Mouse (Mus musculus) brain, adult 2 months (tissue): ENCODE results near the gene Il18r1.

Experiments used
- DNase-seq: peaks from one replicate; pipeline ENCODE4 v3.0.0; 2011; ENCODE audit warnings: low read depth, low spot score

Gene Il18r1

DNA sequence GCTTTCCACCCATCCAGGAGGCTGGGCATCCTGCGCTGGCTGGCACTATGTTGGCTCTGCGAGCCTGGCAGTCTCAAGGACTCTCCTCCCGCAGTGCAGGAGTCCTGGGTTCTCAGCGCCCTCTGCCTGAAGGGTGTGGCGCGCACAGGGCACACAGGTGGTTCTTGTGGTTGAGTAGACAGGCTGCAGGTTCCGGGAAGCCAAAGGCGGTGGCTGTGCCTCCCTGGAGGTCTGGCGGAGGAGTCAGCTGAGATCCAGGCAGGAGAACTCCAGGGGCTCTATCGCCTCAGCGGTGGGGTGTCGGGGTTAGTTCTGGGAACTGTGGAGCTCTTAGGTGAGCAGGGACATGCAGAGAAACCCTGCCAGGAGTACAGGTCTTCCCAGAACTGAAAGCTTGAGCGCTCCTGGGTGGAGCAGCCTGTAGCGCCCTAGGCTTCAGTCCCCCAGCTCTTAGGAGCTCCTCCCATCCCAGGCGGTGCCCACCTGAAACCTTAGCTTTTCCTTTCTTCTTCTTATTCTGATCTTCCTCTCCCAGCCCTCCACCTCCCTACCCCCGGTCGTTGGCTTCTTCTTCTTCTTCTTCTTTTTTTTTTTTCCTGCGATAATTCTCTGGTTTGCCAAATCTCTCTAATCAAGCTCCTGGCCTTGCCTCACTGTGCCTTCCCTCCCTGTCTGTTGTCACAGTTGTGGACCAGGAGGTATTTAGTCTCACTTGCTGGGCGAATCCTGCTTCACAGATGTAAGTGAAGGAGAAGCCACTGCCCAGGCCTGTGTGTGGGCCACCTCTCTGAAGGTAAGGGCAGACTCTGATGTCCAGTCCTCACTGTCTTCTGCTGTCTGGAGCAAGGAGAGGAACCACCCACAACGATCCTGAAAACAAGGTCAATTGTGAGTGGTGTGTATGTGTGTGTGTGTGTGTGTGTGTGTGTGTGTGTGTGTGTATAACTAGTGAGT lies at the start of gene Il18r1:
Il18r1 (plus strand) TSS at position 76 of the 954 bp plus-strand sequence.
- DNase-seq: no peak

DNA sequence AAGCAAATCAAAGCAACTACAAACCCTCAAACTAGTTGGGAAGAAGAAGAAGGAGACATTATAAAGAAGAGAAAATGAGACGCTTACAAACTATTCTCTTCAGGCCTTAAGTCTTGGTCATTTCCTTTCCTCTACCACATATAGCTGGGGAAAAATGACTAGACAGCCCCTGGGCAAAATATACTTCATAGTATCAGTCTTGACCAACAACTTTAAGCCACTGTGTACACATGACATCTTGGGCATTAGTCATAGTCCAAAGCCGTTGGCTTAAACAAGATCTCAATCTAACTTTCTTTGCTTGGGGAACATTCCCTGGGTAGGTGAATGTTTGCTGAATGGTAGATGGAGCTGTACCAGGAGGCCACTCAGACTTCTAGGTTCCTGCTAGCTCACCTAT lies 48.3 kb upstream of the Il18r1 start:
- no peak for DNase-seq

DNA sequence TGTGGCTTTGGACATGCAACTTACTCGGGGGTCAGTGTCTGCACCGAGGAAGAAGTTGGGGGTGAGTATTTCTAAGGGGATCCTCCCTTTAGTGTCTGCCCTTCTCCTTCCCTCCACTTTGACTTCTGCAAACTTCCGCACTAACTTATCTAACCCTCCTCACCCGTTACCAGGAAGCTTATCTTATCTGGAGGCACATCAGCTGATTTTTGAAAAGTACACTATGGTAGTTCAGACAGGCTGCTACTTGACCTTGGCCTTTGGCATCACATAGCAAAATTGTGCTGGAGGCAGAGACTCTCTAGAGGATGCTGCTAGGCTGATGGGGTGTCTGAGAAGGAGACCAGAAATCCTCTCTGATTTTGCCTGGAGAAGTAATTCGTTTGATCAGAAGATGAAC lies 46.8 kb upstream of the Il18r1 start:
- DNase-seq: no peak

DNA sequence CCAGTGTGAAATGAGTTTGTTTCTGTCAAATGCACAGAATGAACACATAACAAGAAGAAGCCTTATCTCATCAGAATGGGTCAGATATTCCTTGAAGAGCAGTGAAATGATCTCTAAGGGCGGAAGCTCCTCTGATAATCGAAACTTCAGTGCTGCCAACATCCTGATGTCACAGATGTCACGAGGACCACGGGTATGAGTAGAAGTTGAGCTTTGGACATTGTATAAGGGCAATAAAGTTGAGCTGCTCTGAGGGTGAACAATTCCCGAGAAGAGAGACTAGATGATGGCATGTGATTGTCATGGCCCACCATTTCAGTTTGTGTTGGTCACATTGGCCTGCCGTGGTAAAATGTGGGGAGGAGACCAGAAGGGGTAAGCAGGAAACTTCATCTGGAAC lies 41.5 kb upstream of the Il18r1 start:
- no peak for DNase-seq

DNA sequence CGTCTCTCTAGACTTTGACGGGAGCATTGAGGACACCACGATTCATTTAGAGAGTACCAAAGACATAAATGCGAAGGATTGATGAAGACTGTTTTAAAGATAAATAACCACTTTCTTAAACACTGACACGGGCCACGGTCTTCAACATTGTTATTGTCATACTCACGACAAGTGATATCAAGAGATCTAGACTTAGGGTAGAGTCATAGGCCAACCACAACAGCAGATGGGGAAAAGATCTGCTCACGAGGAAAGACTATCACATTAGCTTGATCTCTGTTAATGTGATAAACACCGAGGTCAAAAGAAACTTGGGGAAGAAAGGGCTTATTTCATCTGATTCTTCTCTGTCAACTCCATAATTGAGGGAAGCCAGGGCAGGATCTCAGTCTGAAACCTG lies 38.1 kb upstream of the Il18r1 start:
- DNase-seq: no peak

DNA sequence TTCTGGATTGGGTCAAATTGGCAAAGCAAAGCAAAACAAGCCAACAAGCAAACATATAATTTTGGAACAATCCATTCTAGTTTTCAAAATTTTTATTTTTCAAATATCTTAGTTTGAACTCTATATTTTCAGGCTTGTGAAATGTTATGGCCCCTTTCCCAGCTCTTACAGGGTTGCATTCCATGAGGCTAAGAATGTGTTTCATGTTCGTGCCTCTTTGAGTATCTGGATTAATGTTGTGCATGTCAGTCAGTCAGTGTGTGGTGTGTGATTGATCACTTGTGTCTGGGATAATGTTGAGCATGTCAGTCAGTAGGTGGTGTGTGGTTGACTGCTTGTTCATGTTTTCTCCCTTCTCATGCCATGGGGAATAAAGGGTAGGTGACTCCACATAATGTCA lies 37.5 kb upstream of the Il18r1 start:
- DNase-seq: no peak

DNA sequence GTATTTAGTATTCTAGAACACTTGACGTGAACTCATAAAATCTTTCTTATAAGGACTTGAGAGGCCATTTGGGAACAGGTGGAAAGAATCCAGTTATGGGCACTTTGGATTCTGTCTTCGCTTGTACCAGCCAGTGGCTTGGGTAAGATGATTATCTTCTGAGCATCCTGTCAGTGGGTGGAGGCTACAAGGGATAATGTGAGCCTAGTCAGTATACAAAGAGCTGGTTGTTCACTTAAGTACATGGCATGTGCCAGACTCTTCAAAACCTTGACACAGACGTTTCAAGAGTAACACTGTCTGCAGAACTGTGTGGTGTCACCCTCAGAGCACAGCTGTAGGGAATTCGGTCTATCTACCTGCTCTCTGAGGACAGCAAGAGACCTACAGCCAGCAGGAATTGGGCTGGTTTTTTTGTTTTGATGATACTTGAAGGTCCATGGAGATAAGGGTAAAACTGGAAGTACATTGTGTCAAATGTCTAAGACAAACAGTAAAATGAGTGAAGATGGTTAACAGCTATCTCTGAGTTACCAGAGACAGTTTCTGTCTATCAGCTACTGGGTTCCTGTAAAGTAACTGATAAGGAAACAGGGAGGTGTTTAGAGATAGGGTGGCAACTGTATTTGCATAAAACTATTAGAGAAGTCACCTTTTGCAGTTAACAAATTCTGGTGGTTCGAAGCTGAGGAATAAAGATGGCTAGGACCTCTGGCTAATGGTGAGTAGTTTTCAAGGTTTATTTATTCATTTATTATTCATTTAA lies 36.3 kb upstream of the Il18r1 start, which contains the start of gene Il1rl1:
Il1rl1 (plus strand) TSS at position 661 of the 766 bp plus-strand sequence.
- no peak for DNase-seq

DNA sequence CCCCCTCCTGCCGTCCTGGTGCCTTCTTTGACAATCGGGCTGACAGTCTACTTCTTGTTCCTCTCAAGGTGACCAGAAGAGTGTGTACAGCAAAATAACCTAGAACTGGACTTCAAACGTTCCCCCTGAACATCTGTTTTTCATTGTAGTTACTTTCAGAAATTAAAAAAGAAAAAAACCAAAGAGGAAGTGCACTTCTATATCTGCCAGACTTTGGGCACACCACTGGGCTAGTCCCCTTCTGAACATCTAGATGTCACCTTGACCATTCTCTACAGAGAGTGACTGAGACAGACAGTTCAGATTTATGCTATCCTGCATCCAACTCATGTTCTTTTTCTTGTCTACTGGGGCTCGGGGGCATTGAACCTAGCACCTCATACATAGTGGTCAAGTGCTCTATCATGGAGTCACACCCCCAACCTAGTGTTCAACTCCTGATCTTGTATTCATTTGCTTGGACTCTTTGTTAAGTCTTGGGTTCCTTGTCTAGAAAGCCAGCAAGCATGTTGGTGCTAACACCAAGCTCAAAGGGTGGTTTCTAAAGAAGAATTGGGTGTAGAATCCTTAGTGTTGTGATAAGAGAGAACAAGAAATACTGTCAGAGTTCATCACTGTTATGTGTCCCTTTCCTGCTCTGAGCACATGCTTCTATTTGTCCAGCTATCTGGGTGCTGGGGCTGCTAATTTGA lies 35.1 kb upstream of the Il18r1 start:
- DNase-seq: no peak

DNA sequence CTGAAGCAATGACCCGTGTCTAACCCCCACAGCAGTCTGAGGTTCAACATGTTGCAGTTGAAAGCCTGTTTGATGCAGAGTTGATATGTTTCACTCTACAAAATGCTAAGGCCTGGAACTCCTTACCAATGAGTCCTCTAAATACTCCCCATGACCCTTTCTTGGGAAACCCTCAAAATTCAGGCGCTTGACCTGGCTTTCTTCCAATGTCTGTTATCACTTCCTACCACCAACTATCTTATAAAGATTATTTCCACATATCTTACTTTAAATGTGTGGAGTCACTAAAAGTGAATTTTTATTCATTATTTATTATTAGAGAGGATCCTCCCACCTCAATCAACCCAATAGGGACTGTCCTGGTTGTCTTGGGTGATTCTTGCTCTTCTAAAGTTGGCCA lies 33.2 kb upstream of the Il18r1 start:
- DNase-seq: no peak

DNA sequence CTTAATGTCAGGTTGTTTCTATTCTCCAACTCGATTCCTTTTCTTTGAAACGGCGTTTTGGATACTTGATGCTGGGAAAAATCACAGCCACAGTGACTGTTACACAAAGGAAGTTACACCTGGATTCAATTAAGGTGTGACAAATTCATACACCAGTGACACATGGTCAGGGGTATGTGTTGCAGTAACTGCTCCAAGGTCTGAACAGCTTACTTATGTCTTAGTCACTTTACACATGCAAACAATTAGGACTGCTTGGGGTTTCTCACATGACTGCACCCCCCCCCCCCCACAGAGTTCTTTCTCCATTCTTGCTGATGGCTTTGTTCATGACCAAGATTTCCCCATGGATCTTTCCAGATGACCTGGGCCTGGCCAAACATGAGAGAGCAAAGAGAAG lies 29.4 kb upstream of the Il18r1 start:
- no peak for DNase-seq

DNA sequence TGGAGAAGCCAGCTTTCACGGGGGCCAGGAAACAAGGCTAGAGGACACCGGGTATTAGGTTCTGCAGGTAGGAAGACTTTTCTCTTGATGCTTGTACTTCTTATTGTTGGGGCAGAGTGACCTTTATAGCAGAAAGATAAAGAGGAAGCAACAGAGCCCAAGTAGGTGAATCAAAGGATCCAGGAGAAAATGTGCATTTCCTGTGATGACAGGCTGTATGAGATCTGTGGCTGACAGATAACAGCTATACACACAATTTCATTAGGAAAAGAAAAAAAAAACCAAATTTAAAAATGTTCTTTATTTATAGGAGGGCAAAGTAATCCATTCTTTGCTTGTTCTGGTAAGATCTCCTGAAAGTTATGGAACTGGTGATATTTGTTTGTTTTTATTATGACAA lies 28.0 kb upstream of the Il18r1 start:
- DNase-seq: no peak

DNA sequence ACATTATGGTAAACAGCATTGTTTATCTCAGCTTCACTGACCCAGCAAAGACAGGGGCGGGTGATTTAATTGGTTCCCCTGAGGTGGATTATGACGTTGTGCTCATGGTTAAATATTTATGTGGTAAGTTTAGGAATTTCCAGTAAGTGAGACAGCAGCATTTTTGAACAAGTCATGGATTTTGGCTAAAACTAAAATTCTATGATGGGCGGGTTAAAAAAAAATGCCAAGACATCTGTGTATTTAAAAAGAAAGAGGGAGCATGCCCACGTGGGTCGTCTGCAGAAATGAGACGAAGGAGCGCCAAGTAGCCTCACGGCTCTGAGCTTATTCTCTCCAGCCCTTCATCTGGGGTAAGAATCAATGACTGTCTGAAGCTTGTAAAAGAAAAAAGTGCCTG lies 25.8 kb upstream of the Il18r1 start:
- peak; percentile 2 for DNase-seq

DNA sequence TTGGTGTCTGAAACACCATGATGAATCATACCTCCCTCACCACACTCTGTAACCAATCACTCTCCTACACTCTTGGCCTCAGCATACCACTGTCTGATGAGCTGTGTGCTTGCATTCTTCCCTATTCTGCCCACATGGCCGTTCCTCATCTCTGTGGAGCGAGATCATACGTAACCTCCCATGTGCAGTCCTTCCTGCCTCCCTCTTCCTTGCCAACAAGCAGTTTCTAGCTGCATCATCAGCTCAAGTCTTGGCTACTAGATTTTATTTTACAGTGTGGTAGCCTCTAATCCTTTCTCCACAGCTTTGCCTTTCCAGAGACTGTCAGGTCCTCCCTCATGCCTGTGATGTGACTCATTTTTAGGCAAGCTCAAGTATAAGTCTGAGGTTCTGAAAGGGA lies 20.6 kb upstream of the Il18r1 start:
- peak; percentile 62 for DNase-seq

DNA sequence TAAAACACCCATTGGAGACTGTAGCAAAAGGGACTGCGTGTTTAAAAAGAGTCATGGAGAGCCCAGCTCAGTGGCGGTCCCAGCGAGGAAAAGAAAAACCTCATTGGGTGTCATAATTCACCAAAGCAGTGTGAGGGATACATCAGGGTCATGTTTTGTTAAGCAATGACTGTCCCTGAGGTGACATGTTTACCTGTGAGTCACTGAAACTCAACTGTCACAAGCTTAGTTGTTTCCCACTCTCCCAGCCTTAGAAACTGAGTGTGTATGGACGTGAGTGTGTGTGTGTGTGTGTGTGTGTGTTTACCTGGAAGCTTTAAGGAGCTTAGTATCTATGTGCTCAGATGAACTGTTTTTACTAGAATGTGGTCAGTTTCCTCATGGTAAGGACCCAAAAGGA lies 2.0 kb downstream of the Il18r1 start:
- no peak for DNase-seq

DNA sequence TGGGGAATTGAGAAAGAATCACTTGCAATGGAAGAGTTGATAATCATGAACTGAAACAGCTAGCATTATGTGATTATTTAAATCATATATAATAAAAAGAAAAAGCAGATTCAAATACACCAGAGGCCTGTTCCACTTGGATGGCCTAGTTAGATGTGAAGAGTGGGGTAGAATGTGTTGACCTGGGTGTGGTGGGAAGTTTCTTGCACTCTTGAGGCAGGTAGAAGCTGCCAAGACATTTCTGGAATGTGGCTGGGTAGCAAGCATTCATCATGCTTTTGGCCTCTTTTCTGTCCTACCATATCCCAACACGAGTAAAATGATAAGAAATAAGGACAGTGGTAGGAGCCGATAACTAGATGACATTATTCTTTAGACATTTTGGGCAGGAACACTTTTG lies 3.5 kb downstream of the Il18r1 start:
- DNase-seq: no peak

DNA sequence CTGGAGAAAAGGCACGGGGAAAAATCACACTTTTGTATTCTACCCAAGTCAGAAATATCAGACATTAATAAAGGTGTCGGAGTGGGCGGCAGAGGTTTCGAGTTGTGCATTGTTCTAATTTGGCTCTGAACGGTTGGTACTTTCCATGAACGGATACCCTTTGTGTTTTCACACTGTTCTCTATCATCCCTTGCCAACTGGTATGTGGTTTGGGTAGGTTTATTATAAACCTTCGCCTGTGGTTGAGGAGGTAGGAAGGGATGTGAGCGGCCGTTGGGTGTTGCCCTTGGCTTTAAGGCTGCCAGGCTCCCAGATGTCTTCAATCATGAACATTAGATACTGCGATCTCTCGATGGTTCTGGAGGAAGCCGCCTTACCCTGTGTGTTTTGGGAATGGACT lies 4.5 kb downstream of the Il18r1 start:
- no peak for DNase-seq

DNA sequence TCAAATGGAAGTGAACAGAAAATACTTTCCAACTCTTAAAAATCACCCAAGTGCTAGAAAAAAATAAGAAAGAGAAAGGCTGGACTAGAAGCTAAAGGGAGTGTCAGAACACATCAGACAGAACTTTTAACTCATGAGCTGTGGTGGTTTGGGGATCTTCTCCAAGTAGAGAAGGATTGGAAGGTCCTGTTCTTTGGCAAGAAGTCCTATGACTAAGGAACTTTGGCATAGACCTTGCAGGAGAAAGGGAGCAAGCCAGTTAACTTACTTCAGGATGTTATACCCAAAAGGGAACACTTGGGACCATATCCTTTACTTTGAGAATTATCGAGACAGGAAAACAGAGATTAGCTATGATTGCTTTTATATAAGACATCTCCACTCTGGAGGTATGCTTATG lies 7.0 kb downstream of the Il18r1 start:
- DNase-seq: no peak

DNA sequence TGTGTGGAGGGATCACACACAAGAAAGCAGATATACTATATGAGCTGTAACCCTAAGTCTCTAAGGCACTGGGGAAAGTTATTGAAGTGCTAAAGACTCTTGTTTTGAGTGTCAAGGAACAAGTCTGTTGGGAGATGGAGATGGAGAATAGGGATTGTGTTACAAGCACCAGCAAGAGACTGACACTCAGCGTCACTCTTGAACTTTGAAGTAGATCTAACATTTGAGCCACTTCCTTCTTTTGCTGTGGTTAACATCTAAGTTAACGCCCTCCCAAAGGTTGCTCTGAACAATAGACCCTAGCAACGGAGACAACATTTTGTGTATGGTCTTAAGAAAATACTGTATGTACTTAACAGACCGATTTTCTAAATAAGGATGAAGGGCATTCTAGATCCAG lies 8.3 kb downstream of the Il18r1 start:
- DNase-seq: no peak

DNA sequence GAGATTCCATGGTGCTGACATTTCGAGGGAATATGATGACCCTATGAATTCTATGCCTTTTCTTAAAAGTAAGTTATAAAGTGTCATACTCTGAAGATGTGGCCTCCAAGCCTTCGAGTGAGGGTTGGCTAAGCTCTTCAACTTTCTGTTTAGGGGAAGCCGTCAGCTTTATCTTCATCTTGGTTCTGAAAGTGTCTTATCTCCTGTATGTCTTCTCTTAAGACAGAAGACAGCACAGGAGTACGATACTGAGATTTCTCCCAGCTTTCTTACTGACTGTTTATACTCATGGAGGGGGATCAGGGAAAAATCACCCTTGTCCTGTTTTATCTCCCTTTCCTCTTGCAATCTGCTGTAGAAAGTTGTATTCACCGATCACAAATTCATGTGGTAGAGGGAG lies 9.0 kb downstream of the Il18r1 start:
- no peak for DNase-seq

DNA sequence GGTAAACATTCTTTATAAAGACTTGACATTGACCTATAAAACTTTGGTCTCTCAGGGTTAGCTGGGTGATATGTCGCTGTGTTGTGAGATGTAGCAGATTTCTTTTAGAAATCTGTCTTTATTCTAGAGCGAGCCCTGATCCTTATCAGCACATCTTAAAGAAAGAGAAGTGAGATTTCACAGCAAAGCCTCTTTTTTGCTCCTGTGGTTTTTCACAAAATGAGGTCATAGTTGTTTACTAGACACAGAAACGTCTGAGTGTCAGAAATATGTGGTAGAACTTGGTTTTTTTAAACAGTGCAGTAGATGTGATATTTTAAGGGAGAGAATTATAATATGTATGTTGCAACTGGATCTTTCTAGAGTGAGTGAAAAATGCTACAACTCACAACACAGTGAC lies 10.3 kb downstream of the Il18r1 start:
- DNase-seq: no peak

DNA sequence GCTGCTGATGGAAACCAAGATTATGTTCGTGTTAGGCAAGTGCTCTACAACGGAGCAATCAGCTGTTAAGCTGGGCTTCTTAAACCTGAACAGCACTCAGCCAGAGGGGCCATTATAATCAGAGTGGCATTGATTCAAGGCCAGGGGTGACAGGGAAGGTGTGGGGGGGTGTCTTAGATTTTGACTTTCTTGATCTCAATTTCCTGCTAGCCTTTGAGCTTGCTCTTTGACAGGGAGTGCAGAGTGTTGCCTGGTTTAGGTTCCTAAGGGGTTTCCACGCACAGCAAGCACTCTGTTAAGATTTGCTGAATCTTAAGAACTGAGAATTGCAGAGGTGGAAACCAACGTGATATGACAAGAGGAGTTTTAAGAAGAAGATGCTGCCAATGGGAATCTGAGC lies 11.4 kb downstream of the Il18r1 start:
- peak; percentile 20 for DNase-seq

DNA sequence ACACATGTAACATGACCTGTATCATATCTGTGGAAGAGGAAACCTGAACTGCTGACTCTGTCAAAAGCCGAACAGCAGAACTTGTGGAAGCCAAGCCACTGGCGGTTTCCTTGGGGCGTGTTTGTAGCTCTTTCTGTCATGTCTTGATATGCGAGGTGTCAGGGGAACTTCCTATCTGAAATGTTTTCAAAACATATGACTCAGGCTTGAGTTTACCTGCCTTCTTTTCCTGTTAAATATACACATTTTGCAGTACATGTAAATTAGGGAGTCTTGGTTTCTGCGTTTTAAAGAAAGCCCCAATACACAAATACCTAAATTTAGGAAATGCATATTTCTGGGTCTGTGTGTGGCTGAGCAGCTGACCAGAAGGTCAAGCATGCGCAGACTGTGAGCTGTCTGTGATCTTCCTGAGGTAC lies 14.2 kb downstream of the Il18r1 start:
- no peak for DNase-seq
